Mouse (Mus musculus) left cerebral cortex, adult 2 months (tissue): Measurements from ENCODE around the gene Tet3. TPM values are rescaled to one million over a fixed set of nuclear protein-coding genes. Genes with fewer than 3 reads are reported as not detected.

ENCODE experiments used
- DNase-seq, 2 experiments: peaks; one replicate each; pipeline ENCODE4 v3.0.0; 2021 to 2022; ENCODE audit warnings: low spot score in 2 of 2, mixed read lengths in 1 of 2; ENCODE audit errors: extremely low spot score in 1 of 2
- H3K27ac ChIP-seq: fragments of 200-600 bp; 2 replicates; pipeline ENCODE4 v1.8.1; 2022
- H3K4me3 ChIP-seq: fragments of 200-600 bp; 2 replicates; pipeline ENCODE4 v1.8.1; 2022
- CTCF ChIP-seq: fragments of 200-600 bp; IDR thresholded peaks from 2 replicates; pipeline ENCODE4 v1.8.1; 2022; ENCODE audit warnings: antibody characterized with exemption, mild to moderate bottlenecking, moderate library complexity
- intact Hi-C: fragments of 180-260 bp; cut with DNase I; formaldehyde crosslinking; loops from one replicate; pipeline ENCODE4 v1.15.1; 2025
- total RNA-seq, 2 experiments: library from RNA; stranded (reverse); gene quantifications; 2 replicates each; pipeline ENCODE4 v1.2.3; 2021

Tet3 gene
- total RNA-seq, 2 experiments from 2014 or later = 74.6 to 90.0 TPM

- intact Hi-C loops = no loop called here
- no peak for DNase-seq
- Histone ChIP-seq H3K27ac (no peak overlapping the region), H3K4me3 (no peak overlapping the region)
- no peak for TF ChIP-seq CTCF
These were observed 85.1 kb downstream of the Tet3 start for GRCm38 (mm10) chr6:83373704-83374300.

- intact Hi-C loops = no loop called here
- Histone ChIP-seq H3K27ac (no peak overlapping the region), H3K4me3 (no peak overlapping the region)
- no peak for DNase-seq
- no peak for TF ChIP-seq CTCF
These were observed 87.5 kb downstream of the Tet3 start for GRCm38 (mm10) chr6:83371350-83371749.

- intact Hi-C loops = no loop called here
- no peak overlapping the region for H3K4me3 ChIP-seq
- no peak overlapping the region for H3K27ac ChIP-seq
- TF ChIP-seq CTCF = no peak
- DNase-seq = no peak
These were observed 88.4 kb downstream of the Tet3 start for GRCm38 (mm10) chr6:83370316-83370965.

- intact Hi-C loops = no loop called here
- Histone ChIP-seq H3K4me3 (no peak overlapping the region), H3K27ac (no peak overlapping the region)
- no peak for TF ChIP-seq CTCF
- no peak for DNase-seq
These were observed 95.8 kb downstream of the Tet3 start for GRCm38 (mm10) chr6:83363075-83363474.

GRCm38 (mm10) chr6:83361523-83362248, 97.2 kb downstream of the Tet3 start:
- Histone ChIP-seq H3K4me3 (no peak overlapping the region), H3K27ac (no peak overlapping the region)
- TF ChIP-seq CTCF = no peak
- intact Hi-C loops = no loop called here
- DNase-seq = no peak

GRCm38 (mm10) chr6:83357436-83357835, 101.4 kb downstream of the Tet3 start:
- no peak for TF ChIP-seq CTCF
- intact Hi-C loops = loop anchor here (5.0 kb wide), 2 partner anchors 210 to 315 kb away; no protein-coding TSS in a partner anchor

GRCm38 (mm10) chr6:83356569-83357138, 102.2 kb downstream of the Tet3 start:
- peak; percentile 93 for TF ChIP-seq CTCF
- Histone ChIP-seq H3K27ac (no peak overlapping the region), H3K4me3 (no peak overlapping the region)
- peak; percentile 83 to 89 for DNase-seq
- intact Hi-C loops = loop anchor here (1.0 to 5.0 kb wide), 4 partner anchors 82 to 316 kb away; no protein-coding TSS in a partner anchor

More at GRCm38 (mm10) chr6:83357436-83357835, 101.4 kb downstream of the Tet3 start:
- DNase-seq = no peak
- Histone ChIP-seq H3K27ac (no peak overlapping the region), H3K4me3 (no peak overlapping the region)

- no peak overlapping the region for H3K4me3 ChIP-seq
- H3K27ac ChIP-seq = no peak overlapping the region
- DNase-seq = no peak
- intact Hi-C loops = loop anchor here (5.0 kb wide), 2 partner anchors 212 to 317 kb away; no protein-coding TSS in a partner anchor
- no peak for TF ChIP-seq CTCF
These were observed 103.8 kb downstream of the Tet3 start for GRCm38 (mm10) chr6:83354856-83355781.

GRCm38 (mm10) chr6:83352666-83353410, 106.0 kb downstream of the Tet3 start:
- intact Hi-C loops = no loop called here
- Histone ChIP-seq H3K4me3 (no peak overlapping the region), H3K27ac (no peak overlapping the region)
- DNase-seq = no peak
- TF ChIP-seq CTCF = no peak

- Histone ChIP-seq H3K4me3 (no peak overlapping the region), H3K27ac (no peak overlapping the region)
- intact Hi-C loops = no loop called here
- no peak for DNase-seq
- no peak for TF ChIP-seq CTCF
These were observed 107.3 kb downstream of the Tet3 start for GRCm38 (mm10) chr6:83351490-83352160.
